Mouse (Mus musculus): ENCODE data around the gene Nfyc.

GRCm38 (mm10) chr4:120747941-120748866 is 83.2 kb downstream of the Nfyc start, which contains the start of gene Kcnq4:
- TF ChIP-seq CTCF (IDR thresholded peaks at IDR 0.05; ENCODE audit: low read depth) (no peak), EP300 (IDR thresholded peaks at IDR 0.05; ENCODE audit: low read depth) (no peak)

Data from liver, embryonic 14.5 days (tissue).